Mouse (Mus musculus): ENCODE measurements around the gene Sucla2.
"Not testable (repeated sequence)": the region's sequence is repeated elsewhere in the genome, so short reads cannot be mapped to it uniquely, and the experiment has no call there.

- not testable (repeated sequence) for TF ChIP-seq CTCF (IDR thresholded peaks at IDR 0.05; ENCODE audit: control insufficient read depth, insufficient read depth, insufficient read length); MAX (IDR thresholded peaks at IDR 0.05)
Measured at GRCm38 (mm10) chr14:73528661-73529060, 3.5 kb downstream of the Sucla2 start.

Measured in C2C12 (cell line).